Mouse (Mus musculus) neural tube, embryonic 10.5 days (tissue): Measurements from ENCODE around the gene Olfr47.
A peak's percentile ranks its signal among the peaks of the same experiment; 100 is the strongest.
"Not testable (repeated sequence)": the region's sequence is repeated elsewhere in the genome, so short reads cannot be mapped to it uniquely, and the experiment has no call there.

Experiments used
- DNase-seq: peaks from one replicate; pipeline ENCODE4 v3.0.0-alpha.2; 2017; ENCODE audit warnings: low spot score; ENCODE audit errors: extremely low spot score

Gene Olfr47

DNA sequence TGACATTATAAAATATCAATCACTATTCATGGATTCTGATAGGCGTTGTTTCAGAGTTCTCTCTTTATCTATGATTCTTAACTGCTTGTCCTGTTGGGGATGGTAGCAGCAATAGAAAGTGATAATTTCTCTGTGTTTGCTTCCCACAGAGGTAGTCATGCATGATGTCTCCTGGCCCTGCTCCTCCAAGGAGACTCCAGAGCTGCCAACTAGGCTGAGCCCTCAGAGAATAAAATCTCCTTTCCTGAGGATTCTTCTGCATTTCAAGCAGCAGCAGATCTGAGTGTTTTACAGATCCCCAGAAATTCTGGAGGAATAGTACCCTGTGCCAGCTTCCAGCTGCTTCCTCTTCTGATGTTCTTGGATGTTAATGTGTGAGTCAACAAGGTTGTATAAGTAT, at the start of gene Olfr47:
Gene Olfr47 (plus strand): TSS at position 275 of the 400 bp plus-strand sequence.
- not testable (repeated sequence) for DNase-seq

DNA sequence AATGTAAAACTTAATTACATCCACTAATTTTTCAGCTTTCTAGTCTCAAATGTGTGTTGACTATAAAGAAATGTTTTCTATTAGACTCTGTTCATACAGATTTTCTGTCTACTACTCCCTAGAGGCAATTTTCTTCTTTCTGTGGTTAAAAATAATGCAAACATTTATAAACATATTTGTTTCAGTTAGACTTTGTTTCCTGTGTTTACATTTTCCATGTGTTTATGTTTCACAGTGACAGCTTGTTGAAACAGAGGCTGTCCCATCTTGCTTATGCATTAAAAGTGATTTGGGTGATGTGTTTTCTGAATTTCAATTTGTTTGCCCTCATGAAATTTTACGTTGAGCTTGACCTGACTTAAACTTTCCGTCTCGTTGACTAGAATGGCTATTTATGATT, 40.3 kb upstream of the Olfr47 start:
- no peak for DNase-seq

DNA sequence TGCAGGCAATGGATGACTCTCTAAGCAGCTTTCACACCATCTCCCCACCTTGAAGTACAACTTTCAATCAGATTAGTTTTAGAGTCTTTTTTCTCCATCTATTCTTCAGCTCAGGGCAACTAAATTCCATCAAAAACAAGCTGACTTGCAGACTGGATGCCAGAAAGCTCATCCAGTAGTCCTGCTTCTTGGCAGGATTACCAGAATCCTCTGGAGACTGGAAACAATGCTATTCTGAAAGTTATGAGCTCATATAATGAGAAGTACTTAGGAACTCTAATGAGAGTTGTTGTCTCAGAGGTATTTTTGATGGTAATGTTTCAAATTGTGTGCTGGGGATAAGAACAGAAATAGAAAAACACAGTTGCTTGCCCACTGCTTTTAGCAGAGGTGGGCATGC, 34.5 kb upstream of the Olfr47 start, which contains the start of gene Olfr435:
Gene Olfr435 (plus strand): TSS at position 366 of the 400 bp plus-strand sequence.
- DNase-seq, result no peak

DNA sequence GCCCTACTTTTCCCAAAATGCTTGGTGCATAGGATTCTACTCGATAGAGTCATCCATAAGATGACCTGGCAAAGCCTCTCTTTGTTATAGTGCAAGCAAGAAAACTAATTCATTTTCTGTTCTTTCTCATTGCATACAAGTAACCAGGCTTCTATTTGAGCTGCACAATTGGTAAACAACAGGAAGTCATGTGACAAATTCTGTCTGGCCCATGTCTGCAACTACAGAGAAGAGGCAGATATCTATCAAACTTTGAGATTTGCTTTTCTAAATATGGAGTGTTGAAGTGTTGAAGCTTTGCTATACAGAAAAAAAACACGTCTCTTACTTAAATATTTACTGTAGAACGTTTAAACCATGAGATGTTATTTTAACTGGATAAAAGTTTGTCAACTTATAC, 33.2 kb upstream of the Olfr47 start:
- no peak for DNase-seq

DNA sequence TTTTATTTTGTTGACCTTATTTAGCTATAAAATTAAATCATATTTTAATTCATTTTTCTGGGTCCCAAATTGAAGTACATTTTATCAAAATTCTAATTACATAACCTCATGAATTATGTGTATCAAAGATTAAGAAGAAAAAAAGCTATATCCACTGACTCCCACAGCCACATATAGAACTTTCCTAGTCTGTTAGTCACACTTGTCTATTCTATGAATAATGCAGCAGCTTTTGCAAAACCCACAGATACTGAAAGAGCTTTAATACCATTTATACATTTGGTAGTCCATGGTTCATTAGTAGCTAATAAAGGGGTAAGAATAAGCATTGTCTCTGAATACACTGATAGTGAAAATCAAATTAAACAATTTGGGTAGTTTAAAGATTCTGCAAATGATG, 28.5 kb upstream of the Olfr47 start:
- DNase-seq, result no peak

DNA sequence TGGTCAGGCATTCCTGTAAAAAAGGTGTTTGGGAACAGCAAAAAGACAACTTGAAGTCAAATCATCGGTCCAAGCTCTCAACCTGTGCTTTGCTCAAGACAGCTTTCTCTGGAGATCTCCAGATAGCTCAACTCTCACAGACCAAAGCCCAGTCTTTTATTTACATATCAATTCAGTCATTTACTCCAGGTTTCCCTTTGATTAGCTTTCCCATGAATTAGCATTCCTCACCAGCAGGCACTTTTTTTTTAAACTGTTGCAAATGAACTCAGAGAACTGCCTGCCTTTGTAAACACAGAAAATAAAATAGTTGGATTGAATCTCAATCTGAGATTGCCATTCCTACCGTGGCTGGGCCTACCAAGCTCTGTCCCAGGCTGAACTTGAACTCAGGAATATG, 26.0 kb upstream of the Olfr47 start:
- DNase-seq, result no peak

DNA sequence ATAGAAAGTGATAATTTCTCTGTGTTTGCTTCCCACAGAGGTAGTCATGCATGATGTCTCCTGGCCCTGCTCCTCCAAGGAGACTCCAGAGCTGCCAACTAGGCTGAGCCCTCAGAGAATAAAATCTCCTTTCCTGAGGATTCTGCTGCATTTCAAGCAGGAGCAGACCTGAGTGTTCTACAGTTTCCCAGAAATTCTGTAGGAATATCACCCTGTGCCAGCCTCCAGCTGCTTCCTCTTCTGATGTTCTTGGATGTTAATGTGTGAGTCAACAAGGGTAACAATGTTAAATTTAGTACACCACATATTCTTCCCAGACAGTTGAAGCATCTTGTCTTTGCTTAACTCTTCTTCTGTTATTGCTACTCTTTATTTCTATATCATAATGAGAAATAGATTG, 18.5 kb upstream of the Olfr47 start, which contains the start of gene Olfr434:
Gene Olfr434 (plus strand): TSS at position 149 of the 400 bp plus-strand sequence.
- DNase-seq, result not testable (repeated sequence)

DNA sequence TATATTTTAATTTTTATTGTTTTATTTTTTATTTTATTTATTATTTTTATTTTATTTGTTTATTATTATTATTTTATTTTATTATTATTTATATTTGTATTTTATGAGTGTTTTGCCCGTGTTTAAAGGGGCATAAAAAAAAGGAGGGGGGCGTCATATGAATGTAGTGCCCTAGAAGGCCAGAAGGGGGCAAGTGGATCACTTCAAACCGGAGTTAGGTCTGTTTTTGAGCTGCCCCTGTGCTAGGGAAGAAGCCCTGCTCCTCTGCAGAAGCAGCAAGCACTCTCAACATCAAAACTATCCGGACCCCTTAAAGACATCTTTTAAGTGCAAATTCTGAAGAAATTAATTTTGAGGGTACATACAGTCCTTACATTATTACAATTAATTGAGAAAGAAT, 10.7 kb downstream of the Olfr47 start:
- no peak for DNase-seq

DNA sequence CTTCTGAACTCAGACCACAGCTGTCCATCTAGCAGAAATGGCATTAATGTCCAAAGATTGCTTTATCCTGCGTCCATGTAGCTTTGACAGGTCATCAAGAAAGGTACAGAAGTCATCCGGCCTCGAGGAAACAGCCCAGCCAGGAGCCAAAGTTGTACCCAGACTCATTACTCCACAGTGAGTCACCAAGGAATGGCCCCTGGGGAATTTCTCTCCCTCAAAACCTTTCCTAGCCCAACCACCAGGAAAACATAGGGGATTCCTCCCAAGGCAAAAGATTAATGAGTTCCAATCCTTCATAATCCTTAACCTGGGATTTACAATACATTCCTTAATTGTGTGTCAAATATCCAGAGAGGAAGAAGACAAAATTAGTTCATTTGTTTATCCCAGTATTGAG, 16.1 kb downstream of the Olfr47 start:
- no peak for DNase-seq

DNA sequence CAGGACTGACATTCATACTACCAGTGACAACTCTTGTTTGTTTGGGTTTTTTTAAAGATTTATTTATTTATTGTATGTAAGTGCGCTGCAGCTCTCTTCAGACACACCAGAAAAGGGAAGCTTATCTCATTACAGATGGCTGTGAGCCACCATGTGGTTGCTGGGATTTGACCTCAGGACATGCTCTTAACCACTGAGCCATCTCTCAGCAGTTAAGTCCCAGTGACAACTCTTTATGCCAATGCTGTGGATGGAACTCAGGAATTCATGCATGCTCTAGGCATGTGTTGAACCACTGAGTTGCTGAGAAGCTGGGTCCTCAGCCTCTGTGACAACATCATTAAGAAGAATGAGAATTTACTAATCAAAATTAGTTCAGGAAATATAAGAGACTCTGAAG, 21.7 kb downstream of the Olfr47 start:
- DNase-seq, result no peak

DNA sequence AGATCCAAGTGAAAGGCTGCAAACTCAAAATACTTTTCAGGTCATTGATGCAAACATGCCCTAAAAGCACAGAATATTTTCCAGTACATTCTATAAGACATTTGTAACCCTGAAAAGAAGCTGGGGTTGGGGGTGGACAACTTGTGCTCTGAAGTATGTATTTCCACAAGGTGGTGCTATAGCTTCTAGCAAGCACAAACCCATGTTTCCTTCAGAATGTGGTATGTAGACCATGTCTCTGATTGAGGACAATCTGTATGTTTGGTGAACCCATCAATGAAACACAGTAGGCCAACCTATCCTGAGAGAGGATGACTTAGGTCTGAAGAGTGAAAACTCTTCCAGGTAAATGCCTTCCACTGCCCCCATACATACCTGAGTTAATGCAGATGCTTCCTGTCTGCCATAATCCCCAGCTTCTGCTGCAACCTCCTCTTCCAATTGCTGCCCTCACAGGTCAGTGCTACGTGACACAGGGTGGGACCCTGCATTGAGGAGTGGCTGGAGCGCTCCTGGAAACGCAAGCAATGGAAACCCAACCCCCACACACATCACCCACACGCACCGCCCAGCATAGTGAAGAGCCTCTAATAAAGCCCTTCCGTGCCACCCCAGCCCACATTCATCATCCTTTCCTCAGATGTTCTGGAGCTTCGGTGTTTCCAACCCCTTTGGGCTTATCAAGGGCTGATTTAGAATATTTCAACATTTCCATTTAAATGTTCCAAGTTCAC, 23.0 kb downstream of the Olfr47 start:
- DNase-seq, result no peak

DNA sequence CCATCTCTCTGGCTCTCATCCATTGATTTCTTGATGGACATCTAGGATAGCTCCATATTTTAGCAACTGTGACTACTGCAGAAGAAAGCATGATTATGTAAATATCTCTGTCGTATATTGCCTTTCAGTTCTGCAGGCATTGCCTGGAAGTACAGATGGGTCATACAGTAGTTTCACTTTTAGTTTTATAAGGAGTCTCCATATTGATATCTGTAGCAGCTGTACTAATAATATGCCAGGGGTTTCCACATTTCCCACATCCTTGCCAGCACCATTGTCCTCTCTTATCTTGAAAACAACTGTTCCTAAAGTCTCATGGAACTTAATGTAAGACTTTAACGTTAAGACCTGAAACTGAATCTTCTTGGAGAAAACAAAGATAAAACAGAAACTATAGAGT, 29.4 kb downstream of the Olfr47 start:
- no peak for DNase-seq

DNA sequence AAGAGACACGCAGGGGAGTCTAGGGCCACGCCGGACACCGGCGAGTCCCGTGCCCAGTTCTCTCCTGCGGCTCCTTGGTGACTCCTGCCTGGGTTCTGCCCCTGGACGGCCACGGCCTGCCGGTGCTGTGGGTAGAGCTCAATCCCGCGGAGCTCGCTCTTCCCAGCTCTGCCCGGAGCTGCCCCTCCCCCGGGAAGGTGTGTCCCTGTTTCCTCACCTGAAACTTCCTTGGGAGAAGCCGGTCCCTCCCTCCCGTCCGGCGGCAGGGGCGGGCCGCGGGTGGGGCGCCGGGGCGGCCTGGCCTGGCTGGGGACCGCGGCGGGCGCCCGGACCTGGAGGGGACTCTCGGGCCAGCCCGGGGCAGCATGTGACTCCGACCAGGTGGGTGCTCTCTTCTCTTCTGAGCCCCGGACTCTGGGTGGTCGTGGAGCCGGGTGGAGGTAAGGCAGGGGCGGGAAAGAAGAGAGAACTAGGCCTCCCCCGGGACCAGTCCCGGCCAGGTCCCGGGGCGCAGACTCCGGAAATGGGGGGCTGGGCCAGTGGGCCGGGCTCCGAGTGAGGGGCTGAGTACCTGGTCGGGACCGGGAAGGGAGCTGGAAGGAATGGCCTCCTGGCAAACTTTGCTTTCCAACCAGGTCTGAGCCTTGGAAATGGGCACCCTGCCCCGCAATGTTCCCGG, 34.2 kb downstream of the Olfr47 start, which contains the start of gene Arhgef5:
Gene Arhgef5 (plus strand): TSS at position 220 of the 679 bp plus-strand sequence.
- DNase-seq, result peak; percentile 55

DNA sequence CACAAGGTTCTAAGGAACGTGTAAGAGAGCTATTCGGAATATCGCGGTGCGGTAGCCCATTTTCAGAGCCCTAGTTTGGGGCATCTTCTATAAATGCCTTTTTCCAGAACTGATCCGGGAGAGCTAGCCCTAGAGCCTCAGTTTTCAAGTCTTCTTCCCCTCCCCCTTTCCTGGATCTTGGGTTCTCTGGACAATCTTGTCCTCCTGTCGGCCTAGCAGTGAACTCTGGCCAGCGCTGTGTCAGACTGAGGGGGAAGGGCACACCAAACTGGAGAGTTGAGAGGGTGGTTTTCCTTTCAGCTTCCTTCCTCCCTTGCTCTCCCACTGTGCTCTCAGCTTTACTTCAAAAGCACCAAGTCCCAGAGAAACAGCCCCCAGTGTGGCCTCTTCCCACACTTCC, 35.0 kb downstream of the Olfr47 start:
- DNase-seq, result peak; percentile 45

DNA sequence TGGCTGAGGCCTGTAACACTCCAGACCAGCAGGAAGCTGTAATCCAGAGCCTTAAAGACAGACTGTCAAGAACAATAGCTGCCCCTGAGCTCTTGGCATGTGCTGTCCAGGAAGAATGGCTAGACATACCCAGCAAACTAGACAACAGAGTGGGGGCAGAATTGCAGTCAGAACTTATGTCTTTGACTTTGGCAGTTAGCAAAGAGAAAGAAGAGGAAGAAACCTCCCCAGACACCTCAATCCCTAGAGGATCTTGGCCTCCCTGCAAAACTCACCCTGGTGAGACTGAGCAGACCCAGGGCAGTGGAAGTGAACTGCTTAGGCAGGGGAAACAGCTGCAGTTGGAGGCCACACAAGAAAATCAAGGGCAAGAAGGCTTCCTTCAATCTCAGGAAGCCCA, 41.3 kb downstream of the Olfr47 start:
- DNase-seq, result no peak

DNA sequence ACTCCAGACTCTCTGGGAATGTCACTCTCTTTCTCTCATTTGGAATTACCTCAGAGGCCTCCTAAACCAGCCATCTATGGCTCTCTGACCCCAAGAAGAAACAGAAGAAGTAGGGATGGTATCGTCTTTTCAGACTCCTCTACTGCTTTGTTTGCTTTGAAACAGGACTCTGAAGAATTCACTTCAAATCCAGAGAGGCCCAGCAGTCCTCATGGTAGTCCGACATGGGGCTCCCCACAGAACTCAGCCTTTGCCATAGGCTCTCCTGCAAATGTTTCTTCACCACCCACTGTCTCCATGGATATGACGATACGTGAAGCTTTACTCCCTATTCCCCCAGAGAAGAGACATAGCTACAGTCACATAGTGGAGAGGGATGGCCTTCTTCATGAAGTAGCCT, 42.8 kb downstream of the Olfr47 start:
- no peak for DNase-seq

DNA sequence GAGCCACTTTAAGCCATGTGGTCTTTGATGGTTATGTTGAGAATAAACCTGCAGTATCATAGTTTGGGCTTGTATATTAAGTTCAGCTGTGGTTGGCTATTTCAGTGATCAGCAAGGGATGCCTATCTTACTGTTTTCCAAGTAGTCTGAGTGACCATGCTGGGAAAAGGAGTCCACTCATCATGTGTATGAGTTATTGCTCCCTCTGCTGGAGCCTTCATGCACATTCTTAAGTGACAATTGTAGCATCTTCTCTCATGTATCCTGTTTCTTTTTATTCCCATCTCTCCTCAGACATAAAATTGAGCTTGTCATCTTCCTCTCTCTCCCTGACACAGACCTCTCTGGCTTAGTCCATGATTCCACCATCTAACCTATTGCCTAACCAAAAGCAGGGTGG, 46.9 kb downstream of the Olfr47 start:
- no peak for DNase-seq

DNA sequence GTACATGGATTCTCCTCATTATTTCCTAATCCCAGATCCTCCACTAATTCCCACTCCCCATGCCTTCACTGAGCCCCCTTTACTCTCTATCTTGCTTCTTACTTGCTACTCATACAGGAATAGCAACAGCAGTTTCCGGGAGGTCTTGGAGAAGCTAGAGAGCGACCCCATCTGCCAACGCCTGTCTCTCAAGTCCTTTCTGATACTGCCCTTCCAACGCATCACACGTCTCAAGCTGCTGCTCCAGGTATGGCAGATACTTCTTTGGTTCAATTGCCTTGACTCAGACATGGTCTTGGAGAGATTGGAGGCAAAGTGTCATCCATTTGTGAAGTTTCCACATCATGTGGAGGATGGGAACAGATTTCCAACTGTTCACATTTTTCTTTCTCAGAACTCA, 49.2 kb downstream of the Olfr47 start:
- DNase-seq, result no peak
